Mouse (Mus musculus): ENCODE measurements around the gene Macrod2. TPM values are rescaled to one million over a fixed set of nuclear protein-coding genes. Genes with fewer than 3 reads are reported as not detected.
A peak's percentile ranks its signal among the peaks of the same experiment; 100 is the strongest.
"Not testable (repeated sequence)": the region's sequence is repeated elsewhere in the genome, so short reads cannot be mapped to it uniquely, and the experiment has no call there.

Gene Macrod2
- polyA plus RNA-seq, 1 experiment from 2014 or later = 22.7 TPM

GRCm38 (mm10) chr2:140703377-140703776 is 308.3 kb downstream of the Macrod2 start:
- no peak for ATAC-seq (ENCODE audit: insufficient number of reproducible peaks, low FRiP score)
- 60% methylated on average over 4 of the region's 4 CpGs for WGBS
- H3K9me3 ChIP-seq (replicated peaks) = no peaks in the 10 kb centered on the region
- H3K27me3 ChIP-seq (replicated peaks) = no peaks in the 10 kb centered on the region
- H3K9ac ChIP-seq = no peak overlapping the region
- H3K4me1 ChIP-seq (replicated peaks) = peaks cover 24% of the 10 kb centered on the region
- no peak overlapping the region for H3K4me3 ChIP-seq
- no peaks in the 10 kb centered on the region for H3K36me3 ChIP-seq
- no peak overlapping the region for H3K27ac ChIP-seq (ENCODE audit: poor library complexity, severe bottlenecking)
- H3K4me2 ChIP-seq = no peak overlapping the region

GRCm38 (mm10) chr2:140704146-140704545 is 309.0 kb downstream of the Macrod2 start:
- no peak overlapping the region for H3K9ac ChIP-seq
- H3K4me3 ChIP-seq = no peak overlapping the region
- no peaks in the 10 kb centered on the region for H3K9me3 ChIP-seq (replicated peaks)
- no peaks in the 10 kb centered on the region for H3K27me3 ChIP-seq (replicated peaks)
- no peak overlapping the region for H3K4me2 ChIP-seq
- H3K4me1 ChIP-seq (replicated peaks) = peaks cover 21% of the 10 kb centered on the region
- H3K36me3 ChIP-seq = no peaks in the 10 kb centered on the region
- 25% methylated on average over 3 of the region's 3 CpGs for WGBS
- no peak for ATAC-seq (ENCODE audit: insufficient number of reproducible peaks, low FRiP score)
- no peak overlapping the region for H3K27ac ChIP-seq (ENCODE audit: poor library complexity, severe bottlenecking)

GRCm38 (mm10) chr2:140705278-140705677 is 310.2 kb downstream of the Macrod2 start:
- ATAC-seq (ENCODE audit: insufficient number of reproducible peaks, low FRiP score) = no peak
- H3K4me1 ChIP-seq (replicated peaks) = peaks cover 20% of the 10 kb centered on the region
- H3K4me3 ChIP-seq = no peak overlapping the region
- no peaks in the 10 kb centered on the region for H3K27me3 ChIP-seq (replicated peaks)
- H3K9ac ChIP-seq = no peak overlapping the region
- WGBS = 38% methylated on average over 2 of the region's 2 CpGs
- H3K9me3 ChIP-seq (replicated peaks) = no peaks in the 10 kb centered on the region
- H3K4me2 ChIP-seq = no peak overlapping the region
- H3K36me3 ChIP-seq = no peaks in the 10 kb centered on the region
- no peak overlapping the region for H3K27ac ChIP-seq (ENCODE audit: poor library complexity, severe bottlenecking)

GRCm38 (mm10) chr2:140707550-140707949 is 312.4 kb downstream of the Macrod2 start:
- H3K36me3 ChIP-seq = no peaks in the 10 kb centered on the region
- H3K4me2 ChIP-seq = no peak overlapping the region
- no peaks in the 10 kb centered on the region for H3K9me3 ChIP-seq (replicated peaks)
- H3K9ac ChIP-seq = no peak overlapping the region
- no peak overlapping the region for H3K27ac ChIP-seq (ENCODE audit: poor library complexity, severe bottlenecking)
- no peak overlapping the region for H3K4me3 ChIP-seq
- ATAC-seq (ENCODE audit: insufficient number of reproducible peaks, low FRiP score) = no peak
- H3K4me1 ChIP-seq (replicated peaks) = peaks cover 14% of the 10 kb centered on the region
- WGBS = 51% methylated on average over 5 of the region's 5 CpGs
- no peaks in the 10 kb centered on the region for H3K27me3 ChIP-seq (replicated peaks)

GRCm38 (mm10) chr2:140715822-140716221 is 320.7 kb downstream of the Macrod2 start:
- no peak for ATAC-seq (ENCODE audit: insufficient number of reproducible peaks, low FRiP score)
- WGBS = 73% methylated on average over 4 of the region's 4 CpGs
- H3K27me3 ChIP-seq (replicated peaks) = no peaks in the 10 kb centered on the region

GRCm38 (mm10) chr2:140717407-140717806 is 322.3 kb downstream of the Macrod2 start:
- H3K9me3 ChIP-seq (replicated peaks) = 0 out of 2 replicates have a peak, but pooled peaks cover 3% of the 10 kb centered on the region
- no peaks in the 10 kb centered on the region for H3K27me3 ChIP-seq (replicated peaks)
- ATAC-seq (ENCODE audit: insufficient number of reproducible peaks, low FRiP score) = no peak
- no peaks in the 10 kb centered on the region; the same call in 1 of the 2 replicates for H3K4me1 ChIP-seq (replicated peaks)
- no peak overlapping the region for H3K27ac ChIP-seq (ENCODE audit: poor library complexity, severe bottlenecking)
- WGBS = 36% methylated on average over 9 of the region's 9 CpGs
- H3K4me2 ChIP-seq = 0 out of 2 replicates have a peak overlapping the region, but pooled peaks have one; percentile 24
- no peak overlapping the region for H3K9ac ChIP-seq
- H3K4me3 ChIP-seq = no peak overlapping the region
- no peaks in the 10 kb centered on the region for H3K36me3 ChIP-seq

More at GRCm38 (mm10) chr2:140715822-140716221, 320.7 kb downstream of the Macrod2 start:
- Histone ChIP-seq H3K9ac (no peak overlapping the region), H3K4me1 (replicated peaks) (no peaks in the 10 kb centered on the region; the same call in 1 of the 2 replicates), H3K27ac (ENCODE audit: poor library complexity, severe bottlenecking) (no peak overlapping the region), H3K4me3 (no peak overlapping the region), H3K9me3 (replicated peaks) (0 out of 2 replicates have a peak, but pooled peaks cover 3% of the 10 kb centered on the region), H3K4me2 (no peak overlapping the region), H3K36me3 (no peaks in the 10 kb centered on the region)

- peak overlapping the region; percentile 24 for H3K4me2 ChIP-seq
- ATAC-seq (ENCODE audit: insufficient number of reproducible peaks, low FRiP score) = peak; percentile 77
Observed at GRCm38 (mm10) chr2:140732616-140733183, 337.6 kb downstream of the Macrod2 start.

GRCm38 (mm10) chr2:140740511-140740910 is 345.4 kb downstream of the Macrod2 start:
- no peak overlapping the region for H3K4me2 ChIP-seq
- H3K27me3 ChIP-seq (replicated peaks) = no peaks in the 10 kb centered on the region
- H3K27ac ChIP-seq (ENCODE audit: poor library complexity, severe bottlenecking) = no peak overlapping the region
- no peaks in the 10 kb centered on the region for H3K36me3 ChIP-seq
- WGBS = 87% methylated on average over 5 of the region's 5 CpGs
- H3K9ac ChIP-seq = no peak overlapping the region
- no peak for ATAC-seq (ENCODE audit: insufficient number of reproducible peaks, low FRiP score)
- H3K4me3 ChIP-seq = no peak overlapping the region
- no peaks in the 10 kb centered on the region for H3K4me1 ChIP-seq (replicated peaks)
- H3K9me3 ChIP-seq (replicated peaks) = no peaks in the 10 kb centered on the region

More at GRCm38 (mm10) chr2:140732616-140733183, 337.6 kb downstream of the Macrod2 start:
- WGBS = 16% methylated on average over 6 of the region's 6 CpGs
- Histone ChIP-seq H3K9ac (no peak overlapping the region), H3K4me3 (no peak overlapping the region), H3K27me3 (replicated peaks) (no peaks in the 10 kb centered on the region), H3K4me1 (replicated peaks) (peaks cover 7% of the 10 kb centered on the region; the same call in 1 of the 2 replicates), H3K9me3 (replicated peaks) (no peaks in the 10 kb centered on the region), H3K27ac (ENCODE audit: poor library complexity, severe bottlenecking) (0 out of 2 replicates have a peak overlapping the region, but pooled peaks have one; percentile 6), H3K36me3 (no peaks in the 10 kb centered on the region)

- ATAC-seq (ENCODE audit: insufficient number of reproducible peaks, low FRiP score); H3K27ac ChIP-seq (ENCODE audit: poor library complexity, severe bottlenecking); H3K27me3 ChIP-seq (replicated peaks); H3K4me1 ChIP-seq (replicated peaks); H3K9ac ChIP-seq; H3K9me3 ChIP-seq (replicated peaks); H3K4me2 ChIP-seq; H3K36me3 ChIP-seq; H3K4me3 ChIP-seq: not testable (repeated sequence)
- WGBS = 78% methylated on average over 2 of the region's 2 CpGs
Observed at GRCm38 (mm10) chr2:140742954-140743353, 347.8 kb downstream of the Macrod2 start.

GRCm38 (mm10) chr2:140758881-140759280 is 363.8 kb downstream of the Macrod2 start:
- Histone ChIP-seq H3K4me3 (no peak overlapping the region), H3K9ac (no peak overlapping the region), H3K4me2 (no peak overlapping the region), H3K9me3 (replicated peaks) (no peaks in the 10 kb centered on the region), H3K27ac (ENCODE audit: poor library complexity, severe bottlenecking) (no peak overlapping the region), H3K4me1 (replicated peaks) (peaks cover 4% of the 10 kb centered on the region), H3K36me3 (no peaks in the 10 kb centered on the region), H3K27me3 (replicated peaks) (no peaks in the 10 kb centered on the region)
- WGBS = 83% methylated on average over 2 of the region's 2 CpGs
- no peak for ATAC-seq (ENCODE audit: insufficient number of reproducible peaks, low FRiP score)

- H3K4me1 ChIP-seq (replicated peaks) = peaks cover 4% of the 10 kb centered on the region
- no peak for ATAC-seq (ENCODE audit: insufficient number of reproducible peaks, low FRiP score)
- no peak overlapping the region for H3K4me2 ChIP-seq
- H3K27me3 ChIP-seq (replicated peaks) = no peaks in the 10 kb centered on the region
- no peaks in the 10 kb centered on the region for H3K9me3 ChIP-seq (replicated peaks)
- H3K4me3 ChIP-seq = no peak overlapping the region
- no peaks in the 10 kb centered on the region for H3K36me3 ChIP-seq
- no peak overlapping the region for H3K27ac ChIP-seq (ENCODE audit: poor library complexity, severe bottlenecking)
- H3K9ac ChIP-seq = no peak overlapping the region
Observed at GRCm38 (mm10) chr2:140759732-140760131, 364.6 kb downstream of the Macrod2 start.

- Histone ChIP-seq H3K9me3 (replicated peaks) (no peaks in the 10 kb centered on the region), H3K36me3 (no peaks in the 10 kb centered on the region)
- ATAC-seq (ENCODE audit: insufficient number of reproducible peaks, low FRiP score) = no peak
Observed at GRCm38 (mm10) chr2:140760137-140760536, 365.0 kb downstream of the Macrod2 start.

More at GRCm38 (mm10) chr2:140760137-140760536, 365.0 kb downstream of the Macrod2 start:
- Histone ChIP-seq H3K9ac (no peak overlapping the region), H3K27ac (ENCODE audit: poor library complexity, severe bottlenecking) (no peak overlapping the region), H3K4me1 (replicated peaks) (peaks cover 4% of the 10 kb centered on the region), H3K4me3 (no peak overlapping the region), H3K27me3 (replicated peaks) (no peaks in the 10 kb centered on the region), H3K4me2 (no peak overlapping the region)
- WGBS = 97% methylated on average over 3 of the region's 3 CpGs

Measured in heart, embryonic 12.5 days (tissue).